Mouse (Mus musculus) common myeloid progenitor, adult 5-6 weeks (primary cell): ENCODE data around the gene Dgkd. TPM values are rescaled to one million over a fixed set of nuclear protein-coding genes. Genes with fewer than 3 reads are reported as not detected.

Source experiments
- ATAC-seq: replicated peaks from 2 replicates; pipeline ENCODE4 v1.8.0; 2016; ENCODE audit warnings: low read depth, mild to moderate bottlenecking, moderate TSS enrichment, inconsistent platforms; ENCODE audit not compliant: poor library complexity, severe bottlenecking
- total RNA-seq: library from RNA; stranded (forward); fragments of 200-1000, 187-1606 nt; gene quantifications from 2 replicates; pipeline ENCODE4 v1.2.3, GENCODE M21; 2017

The Dgkd gene
- total RNA-seq, 1 experiment from 2014 or later = 39.9 TPM

GRCm38 (mm10) chr1:87847475-87848168, 5.5 kb upstream of the Dgkd start:
- no peak for ATAC-seq

GRCm38 (mm10) chr1:87848237-87848996, 4.7 kb upstream of the Dgkd start:
- ATAC-seq = no peak

GRCm38 (mm10) chr1:87849278-87849677, 3.8 kb upstream of the Dgkd start:
- ATAC-seq = peak; percentile 59

- ATAC-seq = no peak
Measured at GRCm38 (mm10) chr1:87851344-87851743, 1.7 kb upstream of the Dgkd start.

- ATAC-seq = no peak
Measured at GRCm38 (mm10) chr1:87852081-87852790, 851 bp upstream of the Dgkd start.

- ATAC-seq = no peak
Measured at GRCm38 (mm10) chr1:87853601-87854361, 694 bp downstream of the Dgkd start.

- no peak for ATAC-seq
Measured at GRCm38 (mm10) chr1:87854411-87854810, 1.3 kb downstream of the Dgkd start.

- peak; percentile 18; the same call in 1 of the 2 replicates for ATAC-seq
Measured at GRCm38 (mm10) chr1:87854851-87855251, 1.8 kb downstream of the Dgkd start.

- no peak for ATAC-seq
Measured at GRCm38 (mm10) chr1:87855522-87855921, 2.4 kb downstream of the Dgkd start.

- ATAC-seq = 0 out of 2 replicates have a peak, but pooled peaks have one; percentile 27
Measured at GRCm38 (mm10) chr1:87856823-87857222, 3.7 kb downstream of the Dgkd start.

- no peak for ATAC-seq
Measured at GRCm38 (mm10) chr1:87858031-87858430, 4.9 kb downstream of the Dgkd start.

GRCm38 (mm10) chr1:87858529-87858928, 5.4 kb downstream of the Dgkd start:
- no peak for ATAC-seq

- ATAC-seq = no peak
Measured at GRCm38 (mm10) chr1:87863602-87864001, 10.5 kb downstream of the Dgkd start.

- no peak for ATAC-seq
Measured at GRCm38 (mm10) chr1:87864889-87865288, 11.8 kb downstream of the Dgkd start.

- ATAC-seq = peak; percentile 27; the same call in 1 of the 2 replicates
Measured at GRCm38 (mm10) chr1:87866672-87867071, 13.6 kb downstream of the Dgkd start.

GRCm38 (mm10) chr1:87871546-87871945, 18.5 kb downstream of the Dgkd start:
- ATAC-seq = no peak

GRCm38 (mm10) chr1:87873081-87873480, 20.0 kb downstream of the Dgkd start:
- peak; percentile 30; the same call in 1 of the 2 replicates for ATAC-seq

- peak; percentile 31; the same call in 1 of the 2 replicates for ATAC-seq
Measured at GRCm38 (mm10) chr1:87876065-87876464, 23.0 kb downstream of the Dgkd start.

- peak; percentile 54 for ATAC-seq
Measured at GRCm38 (mm10) chr1:87877552-87878283, 24.6 kb downstream of the Dgkd start.
